Mouse (Mus musculus) MEL (cell line): Measurements from ENCODE around the gene Stk40. TPM values are rescaled to one million over a fixed set of nuclear protein-coding genes. Genes with fewer than 3 reads are reported as not detected.

Experiments used
- DNase-seq: peaks from one replicate; pipeline ENCODE4 v3.0.0; 2011; ENCODE audit warnings: low read depth, low spot score
- H3K27ac ChIP-seq: 2 replicates; pipeline ENCODE4 v1.5.1; 2012; ENCODE audit warnings: low read depth, mild to moderate bottlenecking, control low read depth, low read length, moderate library complexity; ENCODE audit not compliant: control insufficient read depth
- H3K27me3 ChIP-seq, 2 experiments: fragments of 150-350 bp in 1 of 2; sonication (generic) in 1 of 2; 2 replicates each; pipeline ENCODE4 v1.6.1; 2012; ENCODE audit warnings: low read length in 2 of 2, mild to moderate bottlenecking in 2 of 2, improper control_type of control experiment in 1 of 2, moderate library complexity in 1 of 2; ENCODE audit not compliant: insufficient read depth in 2 of 2, control insufficient read depth in 1 of 2
- H3K36me3 ChIP-seq, 2 experiments: 2 replicates each; pipeline ENCODE4 v1.6.1; 2012 to 2014; ENCODE audit warnings: low read length in 2 of 2, improper control_type of control experiment in 1 of 2, inconsistent platforms in 1 of 2, mild to moderate bottlenecking in 1 of 2; ENCODE audit not compliant: insufficient read depth in 2 of 2, control insufficient read depth in 1 of 2
- H3K4me1 ChIP-seq, 2 experiments: fragments of 150-350 bp in 1 of 2; sonication (generic) in 1 of 2; 2 replicates each; pipeline ENCODE4 v1.6.1; 2012; ENCODE audit warnings: low read length in 2 of 2, improper control_type of control experiment in 1 of 2, mild to moderate bottlenecking in 1 of 2; ENCODE audit not compliant: insufficient read depth in 2 of 2, control insufficient read depth in 1 of 2
- H3K4me3 ChIP-seq, 2 experiments: fragments of 150-350 bp in 1 of 2; sonication (generic) in 1 of 2; 2 replicates each; pipeline ENCODE4 v1.5.1; 2012; ENCODE audit warnings: low read depth in 2 of 2, low read length in 2 of 2, mild to moderate bottlenecking in 2 of 2, moderate library complexity in 2 of 2, control low read depth in 1 of 2, improper control_type of control experiment in 1 of 2; ENCODE audit not compliant: control insufficient read depth in 1 of 2, insufficient read depth in 1 of 2
- H3K79me2 ChIP-seq: 2 replicates; pipeline ENCODE4 v1.6.1; 2012; ENCODE audit warnings: mild to moderate bottlenecking, low read length, moderate library complexity; ENCODE audit not compliant: control insufficient read depth, poor library complexity, insufficient read depth
- H3K9ac ChIP-seq: 2 replicates; pipeline ENCODE4 v1.6.1; 2012; ENCODE audit warnings: low read depth, mild to moderate bottlenecking, control low read depth, low read length, moderate library complexity; ENCODE audit not compliant: control insufficient read depth, poor library complexity, severe bottlenecking
- H3K9me3 ChIP-seq: fragments of 150-350 bp; sonication (generic); replicated peaks from 2 replicates; pipeline ENCODE4 v1.6.1; 2012; ENCODE audit warnings: mild to moderate bottlenecking, low read length, improper control_type of control experiment, moderate library complexity; ENCODE audit not compliant: insufficient read depth
- BHLHE40 ChIP-seq: IDR thresholded peaks from 2 replicates; pipeline ENCODE4 v1.6.1; 2012; ENCODE audit warnings: low read depth, mild to moderate bottlenecking, inconsistent platforms, low read length, improper control_type of control experiment, borderline replicate concordance
- CHD1 ChIP-seq: IDR thresholded peaks from 2 replicates; pipeline ENCODE4 v1.6.1; 2012; ENCODE audit warnings: low read depth, mild to moderate bottlenecking, inconsistent platforms, low read length, improper control_type of control experiment
- CHD2 ChIP-seq: IDR thresholded peaks from 2 replicates; pipeline ENCODE4 v1.6.1; 2011; ENCODE audit warnings: low read length, improper control_type of control experiment
- ELF1 ChIP-seq: IDR thresholded peaks from 2 replicates; pipeline ENCODE4 v1.6.1; 2014; ENCODE audit warnings: low read depth, mild to moderate bottlenecking, inconsistent platforms, low read length, improper control_type of control experiment, moderate library complexity
- ETS1 ChIP-seq: IDR thresholded peaks from 2 replicates; pipeline ENCODE4 v1.6.1; 2012; ENCODE audit warnings: low read depth, mild to moderate bottlenecking, inconsistent platforms, low read length, improper control_type of control experiment, moderate library complexity
- MEF2A ChIP-seq: IDR thresholded peaks from 2 replicates; pipeline ENCODE4 v1.6.1; 2014; ENCODE audit warnings: low read depth, mild to moderate bottlenecking, inconsistent platforms, low read length, improper control_type of control experiment; ENCODE audit not compliant: poor library complexity, insufficient replicate concordance, severe bottlenecking; ENCODE audit errors: extremely low read depth
- MXI1 ChIP-seq: IDR thresholded peaks from 2 replicates; pipeline ENCODE4 v1.6.1; 2011; ENCODE audit warnings: mild to moderate bottlenecking, low read depth, low read length, improper control_type of control experiment
- MYC ChIP-seq: IDR thresholded peaks from 2 replicates; pipeline ENCODE4 v1.6.1; 2011; ENCODE audit warnings: low read depth, mild to moderate bottlenecking, low read length, improper control_type of control experiment, moderate library complexity
- NRF1 ChIP-seq: IDR thresholded peaks from 2 replicates; pipeline ENCODE4 v1.6.1; 2014; ENCODE audit warnings: low read depth, mild to moderate bottlenecking, inconsistent platforms, low read length, improper control_type of control experiment, moderate library complexity; ENCODE audit not compliant: poor library complexity, insufficient read depth, severe bottlenecking
- POLR2A ChIP-seq, 2 experiments: IDR thresholded peaks; 2 replicates each; pipeline ENCODE4 v1.6.1; 2011 to 2012; ENCODE audit warnings: low read length in 2 of 2, mild to moderate bottlenecking in 2 of 2, control low read depth in 1 of 2, improper control_type of control experiment in 1 of 2, low read depth in 1 of 2, moderate library complexity in 1 of 2; ENCODE audit not compliant: control insufficient read depth in 1 of 2, insufficient read depth in 1 of 2, poor library complexity in 1 of 2
- RAD21 ChIP-seq: IDR thresholded peaks from 2 replicates; pipeline ENCODE4 v1.6.1; 2011; ENCODE audit warnings: mild to moderate bottlenecking, low read depth, low read length, improper control_type of control experiment
- RCOR1 ChIP-seq: IDR thresholded peaks from 2 replicates; pipeline ENCODE4 v1.6.1; 2012; ENCODE audit warnings: low read depth, mild to moderate bottlenecking, inconsistent platforms, low read length, improper control_type of control experiment
- SIN3A ChIP-seq: IDR thresholded peaks from 2 replicates; pipeline ENCODE4 v1.6.1; 2012; ENCODE audit warnings: low read length, improper control_type of control experiment, inconsistent platforms
- SMC3 ChIP-seq: IDR thresholded peaks from 2 replicates; pipeline ENCODE4 v1.6.1; 2011; ENCODE audit warnings: low read depth, low read length, improper control_type of control experiment
- TBP ChIP-seq: IDR thresholded peaks from 2 replicates; pipeline ENCODE4 v1.8.0; 2011; ENCODE audit warnings: low read depth, low read length, improper control_type of control experiment
- USF1 ChIP-seq: IDR thresholded peaks from 2 replicates; pipeline ENCODE4 v1.6.1; 2014; ENCODE audit warnings: low read depth, mild to moderate bottlenecking, inconsistent platforms, low read length, improper control_type of control experiment, moderate library complexity
- USF2 ChIP-seq, 2 experiments: IDR thresholded peaks; 2 replicates each; pipeline ENCODE4 v1.6.1; 2011 to 2012; ENCODE audit warnings: improper control_type of control experiment in 2 of 2, low read length in 2 of 2, borderline replicate concordance in 1 of 2, inconsistent platforms in 1 of 2, low read depth in 1 of 2, mild to moderate bottlenecking in 1 of 2; ENCODE audit not compliant: insufficient read depth in 1 of 2
- ZC3H11A ChIP-seq: IDR thresholded peaks from 2 replicates; pipeline ENCODE4 v1.6.1; 2012; ENCODE audit warnings: low read depth, mild to moderate bottlenecking, inconsistent platforms, low read length, improper control_type of control experiment
- polyA plus RNA-seq, 2 experiments: library from polyadenylated mRNA; stranded (reverse) in 1 of 2; unstranded in 1 of 2; fragments of >175 nt in 1 of 2; fragments of >200 nt in 1 of 2; gene quantifications; 2 replicates each; pipeline versions ENCODE4 v1.2.1 to v1.2.4; 2012; ENCODE audit warnings: low replicate concordance in 2 of 2, low read depth in 1 of 2; ENCODE audit not compliant: insufficient read length in 2 of 2, insufficient read depth in 1 of 2, missing spikeins in 1 of 2
- total RNA-seq: library from RNA; depleted of rRNA; stranded (reverse); fragments of 300-350 nt; gene quantifications from 2 replicates; pipeline ENCODE4 v1.2.3, GENCODE M21; 2012

Stk40 gene
- total and polyA plus RNA-seq, 3 experiments: 16.8 to 270 (median 79.4) TPM

DNA sequence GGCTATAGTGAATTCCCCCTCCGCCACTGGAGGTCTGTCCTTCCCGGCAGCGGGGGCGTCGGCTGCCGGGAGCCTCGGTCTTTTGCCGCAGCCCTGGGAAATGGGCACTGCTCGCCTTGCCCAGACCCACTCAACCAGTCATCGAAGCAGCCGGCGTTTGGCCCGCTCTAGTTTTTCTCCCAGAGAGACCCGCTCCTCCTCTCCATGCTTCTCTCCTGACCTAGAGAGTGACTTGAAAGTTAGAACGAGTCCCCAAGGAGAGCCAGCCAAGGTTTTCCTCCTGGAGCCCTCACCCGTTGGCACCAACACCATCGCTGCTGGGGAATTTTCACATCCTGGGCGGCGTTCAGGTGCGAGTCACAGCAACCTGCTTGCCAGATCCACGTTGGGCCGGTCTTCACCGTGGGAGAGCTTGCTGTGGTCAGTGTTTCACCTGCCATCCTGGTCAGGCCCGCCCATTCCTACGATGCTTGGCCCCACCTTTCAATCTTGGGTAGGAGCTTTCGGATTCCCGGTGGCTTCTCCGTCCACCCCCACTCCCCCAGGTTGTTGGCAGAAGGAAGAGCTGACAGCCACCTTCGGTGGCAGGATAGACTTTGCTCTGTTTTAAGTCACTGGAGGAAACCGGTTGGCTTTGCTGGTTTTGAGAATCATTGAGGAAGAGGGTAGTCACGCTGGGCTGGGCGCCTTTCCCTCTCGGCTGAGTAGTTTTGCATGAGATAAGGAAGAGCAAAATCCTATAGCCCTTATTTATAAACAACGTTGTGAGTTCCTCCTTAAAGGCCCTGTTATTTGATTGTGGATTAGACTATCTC, 711 bp downstream of the Stk40 start (continued):
- TF ChIP-seq MEF2A: no peak
- no peak for TF ChIP-seq NRF1
- peak; percentile 88 for TF ChIP-seq MXI1
- no peak for TF ChIP-seq ELF1
- peak; percentile 80 for TF ChIP-seq ETS1
- no peak for TF ChIP-seq ZC3H11A
- 0 out of 2 replicates have a peak, but pooled peaks have one; percentile 19 for TF ChIP-seq BHLHE40

DNA sequence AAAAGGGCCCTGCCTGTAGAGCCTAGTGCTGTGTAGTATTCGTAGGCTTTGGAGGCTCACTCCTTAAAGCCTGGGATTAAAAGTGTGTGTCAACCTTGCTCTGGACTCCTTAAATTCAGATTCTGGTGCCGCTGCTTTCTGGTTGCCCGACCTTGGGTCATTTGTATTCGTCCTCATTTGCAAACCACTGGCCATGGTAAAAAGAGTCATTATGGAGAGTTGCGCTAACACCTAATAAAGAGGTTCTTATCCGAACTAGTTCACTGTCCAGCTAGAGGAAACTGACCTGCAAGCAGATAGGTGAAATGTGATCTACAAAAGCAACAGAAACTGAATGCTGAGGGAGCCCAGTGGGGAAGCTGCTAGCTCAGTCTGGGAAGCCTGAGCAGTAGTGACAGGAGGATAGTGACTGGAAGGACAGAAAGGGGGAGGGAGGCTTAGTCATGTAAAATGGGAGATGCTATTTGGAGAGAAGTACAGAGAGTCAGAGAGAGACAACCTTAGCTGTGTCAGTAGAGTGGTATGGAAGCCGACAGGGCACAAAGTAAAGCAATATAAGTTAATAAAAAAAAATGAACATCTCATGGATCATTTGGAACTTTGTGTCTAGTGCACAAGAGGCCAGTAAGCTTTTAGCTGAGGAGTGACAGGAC, 1.5 kb downstream of the Stk40 start:
- Histone ChIP-seq H3K27ac (peak overlapping the region; percentile 50), H3K4me1 (peaks cover 13 to 54% of the 10 kb centered on the region in 2 experiments), H3K79me2 (peaks cover 56% of the 10 kb centered on the region), H3K9ac (peak overlapping the region; percentile 45), H3K9me3 (no peaks in the 10 kb centered on the region), H3K27me3 (no peaks in the 10 kb centered on the region)
- no peak for DNase-seq
- TF ChIP-seq USF2 (IDR thresholded peaks at IDR 0.05; ENCODE audit: borderline replicate concordance in 1 of 2, insufficient read depth in 1 of 2, low read depth in 1 of 2, low read length in 2 of 2) (no peak), CHD2 (no peak), SIN3A (no peak), RCOR1 (no peak), MYC (no peak), CHD1 (no peak), POLR2A (IDR thresholded peaks at IDR 0.05; ENCODE audit: control insufficient read depth in 1 of 2, insufficient read depth in 1 of 2, low read depth in 1 of 2, low read length in 2 of 2, poor library complexity in 1 of 2) (no peak), SMC3 (no peak), TBP (no peak), ZC3H11A (no peak), RAD21 (no peak), USF1 (no peak), ELF1 (no peak)
- TF ChIP-seq, all 39 proteins: peak for 0
- H3K4me3 ChIP-seq: peak overlapping the region; percentile 84 to 93
- peaks cover 0 to 43% of the 10 kb centered on the region in 2 experiments; a peak in 2 of 4 replicates for H3K36me3 ChIP-seq
